Mouse (Mus musculus) gastrocnemius, postnatal 4 days (tissue): ENCODE measurements at regions not wholly inside any gene's neighbourhood (a gene's known extent, or its start where the extent isn't known, plus 50 kb on each side); places are given as distances from the start of the nearest gene placed in this dataset.
"Not testable (repeated sequence)": the region's sequence is repeated elsewhere in the genome, so short reads cannot be mapped to it uniquely, and the experiment has no call there.

Source experiments
- DNase-seq, 2 experiments: peaks; one replicate each; pipeline ENCODE4 v3.0.0; 2021 to 2022; ENCODE audit warnings: low spot score in 2 of 2, mixed read lengths in 2 of 2

- DNase-seq: no peak
These were observed 224.2 kb downstream of the Diras2 start for GRCm38 (mm10) chr13:52306783-52307440.

DNA sequence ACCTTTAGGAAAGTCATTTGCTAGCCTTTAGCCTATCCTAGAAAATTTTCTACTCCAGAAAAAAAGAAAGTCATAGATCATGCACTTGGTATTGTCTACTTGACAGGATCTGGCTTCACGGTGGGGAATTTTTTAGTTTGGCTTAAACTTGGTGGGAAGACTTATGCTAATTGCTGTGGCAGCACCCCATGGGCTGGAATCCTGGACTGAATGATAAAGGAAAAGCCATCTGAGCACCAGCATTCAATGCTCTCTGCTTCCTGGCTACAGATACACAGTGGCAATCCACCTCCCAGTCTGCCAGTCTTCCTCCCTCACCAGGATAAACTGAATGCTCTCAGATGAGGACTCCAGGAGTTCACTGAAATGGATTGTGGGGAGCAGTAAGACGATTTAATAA lies 220.1 kb downstream of the Diras2 start:
- no peak for DNase-seq

DNA sequence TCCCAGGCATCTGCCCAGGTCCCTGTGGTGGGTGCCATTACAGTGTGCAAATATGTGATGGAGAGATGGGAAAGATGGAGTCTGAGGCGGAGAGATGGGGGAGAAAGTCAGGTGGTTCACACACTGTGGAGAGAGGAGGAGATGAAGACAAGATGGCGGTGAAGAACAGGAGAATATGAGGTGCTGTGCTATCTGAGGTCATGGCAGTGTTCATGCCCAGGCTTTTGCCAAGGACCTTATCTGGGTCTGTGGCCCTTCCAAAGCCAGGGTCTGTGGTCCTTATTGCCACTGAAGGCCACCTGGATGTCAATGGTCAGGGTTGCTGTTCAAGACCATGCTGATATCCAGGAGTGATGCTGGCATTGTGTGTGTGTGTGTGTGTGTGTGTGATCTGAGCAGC lies 212.8 kb downstream of the Diras2 start:
- no peak for DNase-seq

DNA sequence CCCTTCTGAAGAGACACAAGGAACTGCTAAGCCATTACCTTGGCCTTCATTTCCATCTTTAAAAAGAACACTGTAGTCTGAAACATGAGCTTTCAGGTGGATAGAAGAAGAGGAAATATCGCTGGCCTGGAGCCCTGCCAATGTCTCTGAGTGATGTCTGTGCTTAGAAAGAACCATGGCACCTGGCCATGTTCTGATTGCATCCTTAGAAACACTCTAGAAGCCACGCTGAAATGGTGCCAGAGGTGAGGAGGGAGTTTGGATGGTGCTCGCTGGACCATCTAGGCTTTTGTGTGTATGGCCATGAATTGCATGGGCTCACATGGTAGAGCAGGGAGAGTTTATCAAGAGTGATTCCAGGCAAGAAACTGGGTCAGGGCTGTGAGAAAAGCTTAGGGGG lies 207.4 kb downstream of the Diras2 start:
- no peak for DNase-seq

DNA sequence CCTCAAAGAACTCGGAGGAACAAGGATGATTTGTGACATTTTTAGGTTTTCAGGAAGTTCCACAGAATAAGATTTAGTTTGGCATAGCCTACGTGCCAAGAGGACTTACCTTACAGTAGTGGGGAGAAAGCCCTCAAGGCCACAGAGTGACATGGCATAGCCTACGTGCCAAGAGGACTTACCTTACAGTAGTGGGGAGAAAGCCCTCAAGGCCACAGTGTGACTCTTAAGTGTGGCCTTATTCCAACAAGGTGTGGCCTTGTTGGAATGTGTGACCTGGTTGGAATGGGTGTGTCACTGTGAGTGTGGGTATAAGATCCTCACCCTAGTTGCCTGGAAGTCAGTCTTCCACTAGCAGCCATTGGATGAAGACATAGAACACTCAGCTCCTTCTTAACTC lies 206.7 kb downstream of the Diras2 start:
- not testable (repeated sequence) for DNase-seq

DNA sequence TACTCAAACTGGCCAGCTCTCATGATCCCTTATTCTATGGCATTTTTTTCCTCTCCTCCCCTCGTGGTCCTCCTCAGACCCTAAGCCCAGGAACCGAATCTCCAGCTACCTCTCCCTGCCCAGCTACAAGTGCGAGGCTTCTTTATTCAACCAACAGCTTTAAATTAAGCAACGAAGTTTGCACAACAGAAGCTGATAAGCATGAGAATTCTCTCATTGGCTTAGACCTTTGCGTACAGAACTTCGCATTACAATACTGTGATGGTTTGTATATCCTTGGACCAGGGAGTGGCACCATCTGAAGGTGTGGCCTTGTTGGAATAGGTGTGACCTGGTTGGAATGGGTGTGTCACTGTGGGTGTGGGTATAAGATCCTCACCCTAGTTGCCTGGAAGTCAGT lies 205.4 kb downstream of the Diras2 start:
- DNase-seq: not testable (repeated sequence)

GRCm38 (mm10) chr13:52327734-52328133 lies 203.3 kb downstream of the Diras2 start:
- DNase-seq: no peak

DNA sequence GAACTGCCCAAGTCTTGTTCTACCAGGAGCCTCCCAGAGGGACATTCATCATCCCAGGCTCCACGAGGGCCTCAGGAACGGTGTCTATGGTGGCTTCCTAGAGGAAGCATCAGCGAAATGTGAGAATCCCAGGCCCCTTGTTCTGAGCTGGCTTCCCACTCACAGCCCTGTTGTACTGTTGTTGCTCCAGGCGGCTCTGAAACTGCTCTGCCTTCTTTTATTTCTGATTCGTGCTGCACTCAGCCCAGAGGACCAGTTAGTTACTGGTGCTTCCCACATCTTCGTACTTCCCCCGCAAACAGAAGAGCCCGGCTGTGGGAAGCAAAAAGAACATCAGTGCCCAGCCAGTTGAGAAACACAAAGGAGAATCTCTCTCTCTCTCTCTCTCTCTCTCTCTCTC lies 202.3 kb downstream of the Diras2 start:
- DNase-seq: no peak

GRCm38 (mm10) chr13:52331068-52331467 lies 200.0 kb downstream of the Diras2 start:
- no peak for DNase-seq

GRCm38 (mm10) chr13:52334962-52335361 lies 196.1 kb downstream of the Diras2 start:
- no peak for DNase-seq

DNA sequence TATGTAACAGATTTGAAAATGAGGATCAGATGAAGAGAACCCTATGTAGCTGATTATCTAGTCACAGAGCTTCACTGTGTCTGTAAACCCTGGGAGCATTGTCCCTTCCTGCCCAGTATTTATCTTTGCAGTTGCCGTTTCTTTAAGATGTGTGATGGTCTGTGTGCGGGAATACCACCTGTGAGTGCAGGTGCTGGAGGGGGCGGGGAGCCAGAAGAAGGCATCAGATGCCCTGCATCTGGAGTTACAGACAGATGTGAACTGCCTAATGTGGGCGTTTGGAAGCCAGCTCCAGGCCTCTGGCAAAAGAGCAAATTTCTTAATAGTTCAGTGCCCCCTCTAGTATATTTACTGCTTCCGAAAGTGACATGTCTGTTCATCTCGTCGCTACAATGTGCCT lies 193.1 kb downstream of the Diras2 start:
- no peak for DNase-seq

GRCm38 (mm10) chr13:52339156-52339555 lies 191.9 kb downstream of the Diras2 start:
- DNase-seq: no peak

DNA sequence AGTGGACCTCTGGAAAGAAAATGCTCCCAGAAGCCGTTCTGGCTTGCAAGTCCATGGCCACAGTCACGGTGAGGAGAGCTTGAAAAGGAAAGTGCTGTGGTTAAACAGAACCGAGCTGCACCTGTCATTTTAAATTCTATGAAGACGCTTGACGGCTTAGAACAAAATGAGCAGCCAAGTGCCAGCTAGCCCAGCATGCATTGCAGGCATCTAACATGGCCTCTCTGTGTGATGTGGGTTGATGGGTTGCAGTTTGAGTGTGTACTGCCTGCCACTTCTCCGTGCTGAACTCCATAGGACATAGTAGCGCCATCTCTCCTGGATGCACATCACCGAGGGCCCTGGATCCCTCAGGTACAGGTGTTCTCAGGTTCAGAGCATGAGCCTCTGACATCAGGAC lies 189.1 kb downstream of the Diras2 start:
- no peak for DNase-seq

- DNase-seq: no peak
These were observed 186.7 kb downstream of the Diras2 start for GRCm38 (mm10) chr13:52344383-52344782.

DNA sequence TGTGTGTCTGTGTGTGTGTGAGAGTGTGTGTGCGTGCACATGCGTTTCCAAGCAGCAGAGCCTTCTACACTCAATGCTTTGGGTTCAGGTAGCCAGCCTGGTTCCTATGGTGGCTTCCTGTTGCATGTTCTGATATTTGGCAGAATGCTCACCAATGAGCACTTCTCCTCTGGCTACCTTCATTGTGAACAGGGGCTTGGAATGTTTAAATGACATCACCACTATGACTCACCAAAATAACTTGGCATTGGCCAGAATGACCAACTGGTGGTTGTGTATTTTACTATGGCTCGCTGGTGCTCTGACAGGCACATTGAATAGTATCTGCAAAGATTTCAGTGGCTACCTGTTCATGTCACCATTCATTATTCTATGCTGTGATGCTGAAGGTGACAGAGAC lies 186.2 kb downstream of the Diras2 start:
- no peak for DNase-seq

- no peak for DNase-seq
These were observed 185.6 kb downstream of the Diras2 start for GRCm38 (mm10) chr13:52345375-52346026.

- DNase-seq: no peak
These were observed 185.1 kb downstream of the Diras2 start for GRCm38 (mm10) chr13:52346027-52346375.

- no peak for DNase-seq
These were observed 183.4 kb downstream of the Diras2 start for GRCm38 (mm10) chr13:52347631-52348030.

DNA sequence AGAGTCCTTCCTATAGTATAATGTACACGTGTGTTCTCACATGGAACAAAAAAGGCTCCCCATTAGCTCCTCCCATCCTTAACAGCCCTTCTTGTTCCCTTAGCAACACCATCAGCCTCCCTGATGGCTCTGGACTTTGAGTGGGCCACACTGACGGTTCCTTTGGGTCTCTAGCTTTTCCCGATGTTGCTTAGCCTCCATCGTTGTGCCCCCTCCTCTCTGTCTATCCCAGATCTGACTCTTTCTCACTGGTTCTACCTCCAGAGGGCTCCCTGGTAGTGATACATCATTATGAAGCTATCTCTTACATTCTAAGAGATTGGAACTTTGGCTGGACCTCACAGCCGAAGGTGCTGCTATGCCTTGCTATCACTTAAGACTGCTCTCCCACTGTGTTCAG lies 181.5 kb downstream of the Diras2 start:
- no peak for DNase-seq

DNA sequence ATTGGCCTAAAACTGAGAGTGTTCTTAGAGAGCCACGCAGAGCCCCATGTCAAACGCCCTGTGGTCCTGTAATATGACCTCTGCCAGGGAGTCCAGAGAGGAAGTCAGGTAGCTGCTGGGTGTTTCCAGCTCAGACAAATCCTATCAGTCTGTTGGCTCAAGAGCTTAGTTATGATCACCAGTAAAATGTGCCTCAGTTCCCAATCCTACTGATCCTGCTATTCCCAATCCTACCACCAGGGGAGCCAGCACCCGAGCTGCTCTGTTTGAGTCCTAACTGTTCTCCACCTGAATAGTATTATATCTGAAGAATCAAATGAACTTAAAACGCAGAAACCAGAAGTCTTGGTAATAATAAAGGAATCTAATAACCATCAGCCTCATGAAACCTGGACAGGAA lies 178.5 kb downstream of the Diras2 start:
- no peak for DNase-seq

GRCm38 (mm10) chr13:52353437-52353836 lies 177.6 kb downstream of the Diras2 start:
- DNase-seq: no peak

DNA sequence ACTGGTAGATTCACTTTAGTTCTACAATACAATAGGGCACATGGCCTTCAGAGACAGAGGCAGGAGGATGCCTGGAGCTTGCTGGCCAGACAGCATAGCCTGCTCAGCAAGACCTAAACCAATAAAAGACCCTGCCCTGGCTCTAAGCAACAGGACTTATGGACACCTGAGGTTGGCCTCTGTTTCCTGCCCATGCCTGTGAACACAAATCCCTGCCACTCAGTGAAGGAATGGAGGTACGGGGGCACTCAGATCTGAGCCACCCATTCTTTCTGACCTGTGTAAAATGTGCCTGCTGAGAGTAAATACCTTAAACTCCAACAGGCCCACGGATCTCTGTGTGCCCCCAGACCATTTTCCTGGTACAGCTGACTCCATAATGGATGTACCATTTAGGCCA lies 177.1 kb downstream of the Diras2 start:
- DNase-seq: no peak

DNA sequence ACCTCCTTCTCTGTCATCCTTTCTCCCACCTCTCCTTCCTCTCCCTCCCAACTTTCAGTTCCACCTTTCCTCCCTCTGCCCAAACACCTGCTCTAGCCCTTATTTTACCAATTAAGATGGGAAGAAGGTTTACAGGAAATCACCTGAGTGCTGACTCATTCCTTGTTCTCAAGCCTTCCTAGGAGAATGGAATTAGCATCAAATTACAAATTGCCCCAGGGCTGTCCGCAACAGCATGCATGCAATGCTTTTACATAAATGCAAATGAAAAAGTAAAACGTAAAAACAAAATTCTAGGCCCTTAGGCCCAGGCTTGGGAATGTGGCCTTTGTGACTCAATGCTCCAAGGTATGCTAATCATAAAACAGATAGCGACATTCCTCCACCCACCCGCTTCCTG lies 175.2 kb downstream of the Diras2 start:
- DNase-seq: not testable (repeated sequence)
